Mouse (Mus musculus): ENCODE measurements around the gene Prepl. TPM values are rescaled to one million over a fixed set of nuclear protein-coding genes. Genes with fewer than 3 reads are reported as not detected.
A peak's percentile ranks its signal among the peaks of the same experiment; 100 is the strongest.

Prepl gene
- polyA plus RNA-seq, 1 experiment, result 123 TPM

DNA sequence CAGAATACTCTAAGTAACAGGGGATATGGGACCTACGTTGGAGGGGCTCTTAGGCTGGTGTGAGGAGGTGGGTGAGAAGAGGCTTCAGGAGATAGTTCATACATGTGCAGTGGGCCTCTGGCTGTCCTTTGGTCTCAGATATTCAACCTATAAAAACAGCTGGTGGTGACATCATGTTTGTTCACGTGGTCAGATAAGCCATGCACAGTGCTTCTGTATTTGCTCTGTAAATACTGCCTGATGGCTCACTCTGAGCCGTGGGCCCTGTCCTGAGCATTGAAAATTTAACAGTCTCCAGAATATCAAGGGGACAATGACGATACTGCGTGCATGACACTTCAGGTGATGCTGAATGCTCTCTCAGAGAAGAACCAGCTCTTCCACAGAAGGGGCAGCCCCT lies 52.2 kb downstream of the Prepl start:
- DNase-seq (ENCODE audit: low read depth), result no peak
- TF ChIP-seq CTCF (IDR thresholded peaks at IDR 0.05; ENCODE audit: borderline replicate concordance, extremely low read depth, insufficient read depth, insufficient read length), result no peak
- no peak for TF ChIP-seq POLR2A (IDR thresholded peaks at IDR 0.05; ENCODE audit: borderline replicate concordance, extremely low read depth, insufficient read depth, insufficient read length, poor library complexity, severe bottlenecking)

DNA sequence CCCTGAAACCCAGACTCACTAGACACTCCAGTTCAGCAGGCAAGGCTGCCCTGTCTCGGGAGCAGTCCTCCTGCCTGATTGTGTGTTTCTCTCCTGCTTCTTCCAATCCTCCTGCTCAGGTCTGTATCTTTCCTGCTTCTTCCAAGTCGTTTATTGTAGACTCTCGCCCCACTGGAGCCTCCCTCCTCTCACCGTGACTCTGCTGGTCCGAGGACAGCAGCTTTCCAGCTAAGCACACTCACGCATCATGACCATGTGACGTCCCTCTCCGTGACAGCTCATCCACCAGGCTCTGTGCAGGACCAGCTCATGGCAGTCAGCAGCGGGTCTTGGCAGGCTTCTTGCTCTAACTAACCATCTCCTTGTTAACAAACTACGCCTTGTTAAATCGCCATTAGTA lies 56.0 kb downstream of the Prepl start:
- peak; percentile 42 for DNase-seq (ENCODE audit: low read depth)
- no peak for TF ChIP-seq POLR2A (IDR thresholded peaks at IDR 0.05; ENCODE audit: borderline replicate concordance, extremely low read depth, insufficient read depth, insufficient read length, poor library complexity, severe bottlenecking)
- no peak for TF ChIP-seq CTCF (IDR thresholded peaks at IDR 0.05; ENCODE audit: borderline replicate concordance, extremely low read depth, insufficient read depth, insufficient read length)

DNA sequence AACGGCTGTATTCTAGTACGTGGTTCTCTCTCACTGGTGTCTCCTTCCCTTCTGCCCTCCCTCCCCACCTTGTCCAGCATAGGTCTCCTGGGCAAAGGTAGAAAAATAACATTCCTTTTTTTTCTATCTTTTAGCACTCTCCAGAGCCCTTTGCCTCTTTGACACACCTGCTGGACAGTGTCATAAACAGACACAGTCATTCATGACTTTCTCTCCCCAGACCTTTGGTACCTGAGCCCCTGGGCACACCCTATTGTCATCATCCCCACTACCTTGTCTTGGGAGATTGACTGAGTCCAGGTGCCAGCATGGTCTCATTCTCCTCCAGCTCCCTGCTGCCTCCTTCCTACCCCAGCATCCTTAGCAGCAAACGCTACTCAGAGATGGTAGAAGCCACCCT lies 57.0 kb downstream of the Prepl start:
- no peak for TF ChIP-seq POLR2A (IDR thresholded peaks at IDR 0.05; ENCODE audit: borderline replicate concordance, extremely low read depth, insufficient read depth, insufficient read length, poor library complexity, severe bottlenecking)
- no peak for TF ChIP-seq CTCF (IDR thresholded peaks at IDR 0.05; ENCODE audit: borderline replicate concordance, extremely low read depth, insufficient read depth, insufficient read length)
- no peak for DNase-seq (ENCODE audit: low read depth)

DNA sequence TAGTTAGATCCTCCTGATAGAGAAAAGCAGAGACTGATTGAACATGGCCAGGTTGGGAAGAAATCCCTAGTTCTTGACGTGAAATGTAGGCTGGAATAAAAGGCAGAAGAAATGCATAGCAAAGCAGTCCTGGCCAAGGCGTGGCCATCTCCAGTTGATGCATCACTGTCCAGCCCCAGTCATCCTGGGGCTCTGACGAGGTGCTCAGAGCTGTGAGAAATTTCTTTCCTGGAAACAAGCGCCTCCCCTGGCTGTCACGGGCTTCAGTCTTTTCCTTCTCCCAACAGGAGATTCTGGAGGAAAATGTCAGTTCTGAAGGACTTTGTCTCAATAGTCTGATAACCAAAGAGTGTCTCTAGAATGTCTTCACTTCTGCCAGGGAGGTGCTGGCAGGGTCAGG lies 59.4 kb downstream of the Prepl start:
- TF ChIP-seq POLR2A (IDR thresholded peaks at IDR 0.05; ENCODE audit: borderline replicate concordance, extremely low read depth, insufficient read depth, insufficient read length, poor library complexity, severe bottlenecking) (no peak), CTCF (IDR thresholded peaks at IDR 0.05; ENCODE audit: borderline replicate concordance, extremely low read depth, insufficient read depth, insufficient read length) (no peak)
- DNase-seq (ENCODE audit: low read depth), result no peak

DNA sequence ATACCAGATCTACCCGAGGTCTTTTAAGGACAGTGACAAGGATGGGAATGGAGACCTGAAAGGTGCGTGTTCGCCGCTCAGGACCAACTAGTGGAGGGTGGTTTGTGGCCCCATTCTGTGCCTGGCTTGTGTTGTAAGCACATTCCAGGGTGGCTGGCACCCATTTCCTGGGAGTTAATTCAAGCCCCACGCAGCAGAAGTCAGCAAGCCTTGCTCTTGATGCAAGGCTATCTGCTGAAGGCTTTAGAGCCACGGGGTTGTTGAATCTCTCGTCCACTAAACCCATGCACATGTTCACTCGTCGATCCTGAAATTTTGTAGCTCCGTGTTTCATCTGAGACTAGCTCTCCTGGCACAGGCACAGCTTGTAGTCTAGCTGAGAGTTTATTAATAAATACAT lies 61.2 kb downstream of the Prepl start:
- no peak for DNase-seq (ENCODE audit: low read depth)
- no peak for TF ChIP-seq POLR2A (IDR thresholded peaks at IDR 0.05; ENCODE audit: borderline replicate concordance, extremely low read depth, insufficient read depth, insufficient read length, poor library complexity, severe bottlenecking)
- no peak for TF ChIP-seq CTCF (IDR thresholded peaks at IDR 0.05; ENCODE audit: borderline replicate concordance, extremely low read depth, insufficient read depth, insufficient read length)

DNA sequence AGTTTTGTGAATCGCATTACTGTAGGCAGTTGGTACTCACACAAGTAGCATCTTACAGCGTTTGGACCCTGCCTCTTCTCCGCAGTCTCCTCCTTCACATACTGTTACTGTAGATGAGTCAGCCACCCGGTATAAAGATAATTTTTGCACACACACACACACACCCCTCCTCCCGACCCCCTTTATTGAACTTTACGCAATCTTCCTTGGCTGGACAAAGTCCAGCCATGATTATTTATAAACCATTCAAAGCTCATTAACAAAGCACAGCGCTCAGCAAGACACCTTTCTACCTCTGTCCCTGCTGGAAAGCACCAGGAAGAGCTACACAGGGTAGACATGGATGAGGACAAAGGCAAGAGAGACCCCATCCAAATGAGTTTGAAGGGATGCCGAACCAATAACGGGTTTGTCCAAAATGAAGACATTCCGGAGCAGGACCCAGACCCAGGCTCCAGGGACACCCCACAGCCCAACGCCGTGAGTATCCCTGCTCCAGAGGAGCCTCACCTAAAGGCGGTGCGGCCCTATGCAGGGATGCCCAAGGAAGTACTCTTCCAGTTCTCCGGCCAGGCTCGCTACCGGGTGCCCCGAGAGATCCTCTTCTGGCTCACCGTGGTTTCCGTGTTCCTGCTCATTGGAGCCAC lies 61.8 kb downstream of the Prepl start, which contains the start of gene Slc3a1:
Gene Slc3a1, plus strand, starts transcription at position 284 of the 647 bp plus-strand sequence.
- DNase-seq (ENCODE audit: low read depth), result no peak
- TF ChIP-seq CTCF (IDR thresholded peaks at IDR 0.05; ENCODE audit: borderline replicate concordance, extremely low read depth, insufficient read depth, insufficient read length) (no peak), POLR2A (IDR thresholded peaks at IDR 0.05; ENCODE audit: borderline replicate concordance, extremely low read depth, insufficient read depth, insufficient read length, poor library complexity, severe bottlenecking) (no peak)

DNA sequence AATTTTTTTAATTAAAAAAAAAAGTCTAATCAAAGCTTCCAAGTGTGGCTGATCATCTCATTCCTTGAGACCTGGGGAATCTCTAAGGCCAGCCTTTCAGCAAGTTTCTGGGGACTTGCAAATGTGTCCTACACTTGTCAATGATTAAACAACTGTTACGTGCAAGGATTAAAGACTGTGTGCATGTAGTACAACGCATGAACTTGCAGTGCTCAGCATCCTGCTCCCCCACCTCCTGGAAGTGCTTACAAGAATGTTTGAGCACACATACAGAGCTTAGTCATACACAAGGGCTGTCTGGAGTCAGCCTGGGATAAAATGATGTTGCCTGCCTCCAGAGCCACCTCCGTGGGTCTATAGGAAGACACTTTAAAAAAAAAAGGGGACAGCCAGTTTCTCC lies 62.8 kb downstream of the Prepl start:
- TF ChIP-seq CTCF (IDR thresholded peaks at IDR 0.05; ENCODE audit: borderline replicate concordance, extremely low read depth, insufficient read depth, insufficient read length) (no peak), POLR2A (IDR thresholded peaks at IDR 0.05; ENCODE audit: borderline replicate concordance, extremely low read depth, insufficient read depth, insufficient read length, poor library complexity, severe bottlenecking) (no peak)
- no peak for DNase-seq (ENCODE audit: low read depth)

DNA sequence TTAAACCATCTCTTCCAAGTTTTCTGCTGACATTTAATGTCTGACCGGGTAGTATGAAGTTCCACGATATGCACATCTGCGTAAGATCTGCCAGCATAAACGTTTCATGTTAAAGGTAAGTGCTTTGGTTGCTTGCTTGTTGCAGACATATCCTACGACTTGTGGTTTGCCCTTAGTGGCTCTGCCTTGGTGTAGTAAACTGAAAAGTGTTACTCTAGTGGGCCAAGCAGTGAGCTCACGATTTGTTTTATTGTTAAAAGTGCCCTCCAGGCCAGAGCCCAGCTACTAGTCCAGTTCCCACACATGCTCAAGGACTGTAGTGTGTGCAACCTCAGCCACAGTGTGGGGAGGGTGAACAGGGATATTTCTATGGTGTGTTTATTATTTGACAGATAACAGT lies 63.6 kb downstream of the Prepl start:
- no peak for DNase-seq (ENCODE audit: low read depth)
- no peak for TF ChIP-seq CTCF (IDR thresholded peaks at IDR 0.05; ENCODE audit: borderline replicate concordance, extremely low read depth, insufficient read depth, insufficient read length)
- no peak for TF ChIP-seq POLR2A (IDR thresholded peaks at IDR 0.05; ENCODE audit: borderline replicate concordance, extremely low read depth, insufficient read depth, insufficient read length, poor library complexity, severe bottlenecking)

DNA sequence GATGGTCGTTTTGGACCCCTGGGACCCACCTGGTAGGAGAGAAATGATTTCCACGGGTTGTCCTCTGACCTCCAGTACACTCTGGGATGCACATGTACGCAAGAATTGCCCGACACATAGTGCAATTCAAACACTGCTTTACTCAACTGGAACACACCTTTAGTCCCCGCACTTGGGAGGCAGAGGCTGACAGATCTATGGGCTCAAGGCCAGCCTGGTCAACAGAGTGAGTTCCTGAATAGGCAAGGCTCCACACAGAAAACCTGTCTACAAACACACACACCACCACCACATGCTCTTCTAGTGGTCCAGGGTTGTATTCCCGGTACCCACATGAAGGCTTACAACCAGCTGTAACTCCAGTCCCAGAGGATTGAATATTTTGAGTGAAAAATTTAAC lies 64.9 kb downstream of the Prepl start:
- TF ChIP-seq POLR2A (IDR thresholded peaks at IDR 0.05; ENCODE audit: borderline replicate concordance, extremely low read depth, insufficient read depth, insufficient read length, poor library complexity, severe bottlenecking), result no peak
- TF ChIP-seq CTCF (IDR thresholded peaks at IDR 0.05; ENCODE audit: borderline replicate concordance, extremely low read depth, insufficient read depth, insufficient read length), result no peak
- no peak for DNase-seq (ENCODE audit: low read depth)

DNA sequence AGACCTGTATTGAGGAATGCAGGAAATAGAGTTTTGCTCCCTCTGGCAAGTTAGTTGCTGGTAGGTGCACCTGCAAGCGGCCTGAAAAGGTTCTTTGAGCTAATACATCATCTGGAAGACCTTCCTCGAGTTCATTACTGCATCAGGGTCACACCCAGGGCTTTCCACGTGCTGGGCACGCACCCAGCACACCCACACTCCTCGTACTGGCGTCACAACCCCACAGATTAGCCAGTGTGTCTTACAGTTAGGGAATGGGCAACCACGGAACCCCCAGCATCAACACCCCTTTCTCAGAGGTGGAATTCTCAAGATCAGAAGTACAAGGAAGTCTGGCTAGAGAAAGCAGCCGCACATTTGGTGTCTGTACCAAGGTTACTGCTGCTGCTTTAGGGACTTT lies 65.8 kb downstream of the Prepl start:
- no peak for TF ChIP-seq CTCF (IDR thresholded peaks at IDR 0.05; ENCODE audit: borderline replicate concordance, extremely low read depth, insufficient read depth, insufficient read length)
- TF ChIP-seq POLR2A (IDR thresholded peaks at IDR 0.05; ENCODE audit: borderline replicate concordance, extremely low read depth, insufficient read depth, insufficient read length, poor library complexity, severe bottlenecking), result no peak
- no peak for DNase-seq (ENCODE audit: low read depth)

DNA sequence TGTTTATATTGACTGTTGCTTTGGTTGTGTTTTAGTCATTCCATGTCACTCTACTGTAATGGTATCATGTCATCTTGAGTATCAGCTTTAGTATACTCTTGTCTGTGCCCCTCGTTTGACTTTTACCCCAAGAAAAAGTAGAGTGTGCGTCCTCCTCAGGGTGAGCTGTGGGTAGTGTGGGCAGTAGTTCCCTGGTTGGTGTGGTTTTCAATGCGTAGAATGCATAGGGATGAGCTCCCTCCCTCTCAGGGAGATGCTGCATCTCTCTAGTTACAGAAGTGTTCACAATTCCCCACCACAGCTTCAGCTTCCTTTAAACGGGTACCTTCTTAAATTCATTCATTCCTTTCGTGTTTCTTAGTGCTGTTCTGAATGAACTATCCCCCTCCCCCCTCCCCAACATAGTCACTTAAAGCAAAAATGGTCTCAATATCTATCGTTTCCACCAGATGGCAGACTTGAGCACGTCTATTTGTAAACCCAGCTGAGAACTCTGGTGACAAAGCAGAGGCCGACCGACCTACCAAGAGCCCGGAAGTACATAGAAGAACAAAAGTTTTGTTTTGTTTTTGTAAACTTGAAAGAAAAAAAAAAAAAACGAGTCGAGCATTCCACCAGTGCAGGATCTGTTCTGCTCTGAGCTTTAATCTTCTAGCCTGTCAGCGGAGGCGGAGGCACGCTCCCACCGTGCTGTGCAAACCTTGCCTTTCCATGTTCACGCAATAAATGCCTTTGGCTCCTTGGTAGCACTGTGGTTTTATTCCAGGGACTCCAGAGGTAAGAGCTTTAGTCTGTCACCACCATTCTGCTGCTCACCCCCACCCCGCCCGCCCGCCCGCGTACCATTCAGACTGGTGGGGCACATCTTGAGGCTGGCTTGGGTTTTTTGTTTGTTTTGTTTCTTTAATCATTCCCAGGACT lies 66.5 kb downstream of the Prepl start:
- TF ChIP-seq POLR2A (IDR thresholded peaks at IDR 0.05; ENCODE audit: borderline replicate concordance, extremely low read depth, insufficient read depth, insufficient read length, poor library complexity, severe bottlenecking) (no peak), CTCF (IDR thresholded peaks at IDR 0.05; ENCODE audit: borderline replicate concordance, extremely low read depth, insufficient read depth, insufficient read length) (peak; percentile 57; the same call in 1 of the 2 replicates)
- DNase-seq (ENCODE audit: low read depth), result peak; percentile 91
